Mouse (Mus musculus): ENCODE results near the gene Mettl6. TPM values are rescaled to one million over a fixed set of nuclear protein-coding genes. Genes with fewer than 3 reads are reported as not detected.

Gene Mettl6
- polyA plus RNA-seq, 1 experiment from 2014 or later, result 56.7 TPM

DNA sequence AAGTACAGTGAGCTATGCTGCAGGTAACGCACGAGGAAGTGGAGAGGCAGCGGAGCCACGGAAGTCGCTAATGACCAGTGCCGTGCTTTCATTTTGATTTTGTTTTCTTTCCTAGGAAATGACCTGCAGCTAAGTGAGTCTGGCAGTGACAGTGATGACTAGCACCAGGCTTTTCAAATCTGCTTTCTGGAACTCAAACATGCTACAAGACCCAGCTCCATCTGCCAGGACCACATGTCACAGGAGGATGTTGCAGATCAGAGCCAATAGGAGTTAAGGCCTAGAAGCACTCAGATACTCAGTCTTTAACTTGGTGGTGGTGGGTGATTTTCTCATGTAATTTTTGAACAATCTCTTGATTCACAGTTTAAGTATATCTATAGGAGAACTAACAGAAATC, 11.6 kb upstream of the Mettl6 start:
- H3K27ac ChIP-seq, result no peak overlapping the region
- ATAC-seq (ENCODE audit: insufficient read depth, low FRiP score, low read depth), result no peak
- peaks cover 69% of the 10 kb centered on the region for H3K36me3 ChIP-seq
- WGBS, result 94% methylated on average over 6 of the region's 6 CpGs
- H3K4me3 ChIP-seq (replicated peaks), result no peak overlapping the region
- H3K4me2 ChIP-seq, result no peak overlapping the region
- no peaks in the 10 kb centered on the region for H3K4me1 ChIP-seq
- H3K9me3 ChIP-seq, result no peaks in the 10 kb centered on the region
- H3K9ac ChIP-seq, result no peak overlapping the region
- H3K27me3 ChIP-seq (replicated peaks), result no peaks in the 10 kb centered on the region

DNA sequence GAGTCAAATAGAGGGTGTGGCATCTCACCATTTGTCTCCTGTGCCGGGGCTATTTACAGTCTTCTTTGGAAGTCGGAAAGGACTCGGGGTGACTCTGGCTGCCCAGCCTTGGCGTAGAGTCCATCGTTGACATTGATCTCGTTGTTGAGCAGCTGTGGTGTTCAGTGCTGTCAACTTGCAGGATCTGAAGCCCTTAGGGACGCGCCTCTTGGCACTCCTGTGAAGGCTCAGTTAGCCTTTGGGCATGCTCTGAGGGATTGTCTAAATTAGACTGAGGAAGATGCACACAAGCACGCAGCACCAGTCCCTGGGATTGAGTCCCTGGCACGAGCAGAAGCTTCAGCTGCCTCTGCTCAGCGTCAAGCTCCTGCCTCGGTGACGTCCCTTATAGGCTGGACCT, 8.6 kb upstream of the Mettl6 start:
- H3K36me3 ChIP-seq, result peaks cover 77% of the 10 kb centered on the region
- H3K4me2 ChIP-seq, result no peak overlapping the region
- WGBS, result 83% methylated on average over 13 of the region's 13 CpGs
- no peak for ATAC-seq (ENCODE audit: insufficient read depth, low FRiP score, low read depth)
- no peak overlapping the region for H3K4me3 ChIP-seq (replicated peaks)
- no peak overlapping the region for H3K9ac ChIP-seq
- no peaks in the 10 kb centered on the region for H3K4me1 ChIP-seq
- no peaks in the 10 kb centered on the region for H3K9me3 ChIP-seq
- no peaks in the 10 kb centered on the region for H3K27me3 ChIP-seq (replicated peaks)
- no peak overlapping the region for H3K27ac ChIP-seq

DNA sequence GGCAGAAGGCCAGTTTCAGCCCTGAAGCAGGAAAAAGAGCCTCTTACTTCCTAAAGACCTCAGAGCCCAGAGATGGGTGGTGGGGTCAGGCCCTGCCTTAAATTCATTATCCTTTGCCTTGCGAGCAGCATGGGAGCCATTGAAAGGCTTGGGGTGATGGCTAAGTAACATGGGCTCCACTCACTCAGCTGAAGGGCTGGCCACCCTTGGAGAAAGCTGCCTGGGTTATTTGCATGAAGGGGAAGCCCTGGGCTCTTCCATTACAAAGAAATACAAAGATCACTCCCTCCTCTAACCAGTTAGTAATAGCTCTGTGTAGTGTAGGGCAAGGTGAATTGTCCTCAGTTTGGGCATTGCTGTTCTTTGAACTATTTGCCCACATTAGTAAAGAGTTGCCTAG, 4.7 kb upstream of the Mettl6 start:
- Histone ChIP-seq H3K9me3 (no peaks in the 10 kb centered on the region), H3K4me1 (peaks cover 10% of the 10 kb centered on the region), H3K4me3 (replicated peaks) (no peak overlapping the region), H3K27ac (no peak overlapping the region), H3K4me2 (no peak overlapping the region), H3K9ac (no peak overlapping the region), H3K36me3 (peaks cover 49% of the 10 kb centered on the region), H3K27me3 (replicated peaks) (no peaks in the 10 kb centered on the region)
- whole genome bisulfite sequencing, result 78% methylated on average over 1 of the region's 1 CpGs
- ATAC-seq (ENCODE audit: insufficient read depth, low FRiP score, low read depth), result no peak

DNA sequence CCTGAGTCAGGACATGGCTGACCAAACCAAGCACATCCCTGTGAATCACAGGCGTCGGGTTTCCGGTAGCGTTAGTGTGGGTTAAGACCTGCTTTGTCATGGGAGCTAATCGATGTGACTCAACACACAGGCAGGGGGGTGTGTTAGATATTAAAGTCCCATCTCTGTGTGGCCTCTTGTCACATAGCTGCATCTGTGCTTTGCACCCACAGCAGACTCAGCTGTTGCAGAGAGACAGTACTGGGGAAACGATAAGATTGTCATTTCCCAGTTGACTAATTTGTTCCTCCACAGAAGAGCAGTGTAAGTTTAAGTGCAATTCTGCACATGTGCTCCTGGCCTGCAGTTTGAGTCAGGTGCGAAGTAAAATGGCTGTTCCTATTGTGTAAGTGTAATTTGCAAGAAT, 1.4 kb upstream of the Mettl6 start:
- no peaks in the 10 kb centered on the region for H3K27me3 ChIP-seq (replicated peaks)
- H3K36me3 ChIP-seq, result peaks cover 26% of the 10 kb centered on the region
- H3K4me2 ChIP-seq, result peak overlapping the region; percentile 81
- 31% methylated on average over 7 of the region's 7 CpGs for WGBS
- peak overlapping the region; percentile 88; the same call in 1 of the 2 replicates for H3K9ac ChIP-seq
- ATAC-seq (ENCODE audit: insufficient read depth, low FRiP score, low read depth), result peak; percentile 67; the same call in 1 of the 2 replicates
- H3K4me1 ChIP-seq, result peaks cover 16% of the 10 kb centered on the region
- no peaks in the 10 kb centered on the region for H3K9me3 ChIP-seq
- peak overlapping the region; percentile 93 for H3K4me3 ChIP-seq (replicated peaks)
- H3K27ac ChIP-seq, result no peak overlapping the region; the same call in 1 of the 2 replicates

GRCm38 (mm10) chr14:31495538-31495937, 698 bp upstream of the Mettl6 start:
- Histone ChIP-seq H3K9ac (peak overlapping the region; percentile 88), H3K27me3 (replicated peaks) (no peaks in the 10 kb centered on the region), H3K4me3 (replicated peaks) (peak overlapping the region; percentile 93), H3K4me1 (peaks cover 16% of the 10 kb centered on the region), H3K27ac (peak overlapping the region; percentile 92), H3K36me3 (peaks cover 24% of the 10 kb centered on the region), H3K4me2 (peak overlapping the region; percentile 81), H3K9me3 (no peaks in the 10 kb centered on the region)
- WGBS, result 2% methylated on average over 8 of the region's 8 CpGs
- no peak for ATAC-seq (ENCODE audit: insufficient read depth, low FRiP score, low read depth)

DNA sequence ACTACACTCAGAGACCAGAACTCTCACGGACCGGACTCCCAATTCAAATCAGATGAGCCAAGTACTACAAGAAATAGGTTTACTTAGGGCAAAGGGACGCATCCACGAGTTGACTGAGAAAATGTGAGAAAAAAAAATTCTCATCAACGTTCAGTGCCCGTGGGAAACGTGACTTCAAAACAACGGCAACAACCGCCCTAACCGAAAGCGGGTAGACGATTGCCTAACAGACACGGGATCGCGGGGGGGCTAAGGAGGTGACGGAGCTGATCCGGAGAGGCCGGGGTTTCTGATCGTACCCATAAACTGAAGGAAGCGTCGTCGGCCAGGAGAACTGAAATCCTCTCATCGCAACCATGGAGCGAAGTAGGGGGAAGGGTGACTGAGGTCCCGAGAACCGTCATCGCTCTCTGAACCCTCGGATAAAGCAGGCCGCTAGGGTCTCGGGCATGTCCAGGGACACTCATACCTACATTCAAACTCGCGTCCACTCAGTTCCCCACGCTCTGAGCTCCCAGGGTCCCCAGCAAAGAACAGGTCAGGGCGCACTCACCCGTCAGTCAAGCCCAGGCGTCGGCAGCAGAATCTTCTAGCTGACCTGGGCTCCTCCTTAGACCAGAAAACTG, 378 bp downstream of the Mettl6 start, which contains the start of gene Eaf1:
Gene Eaf1 (plus strand): TSS at position 51 of the 626 bp plus-strand sequence.
- Histone ChIP-seq H3K9ac (peak within 1 kb of the TSS; percentile 88), H3K27me3 (replicated peaks) (no peaks in the 10 kb centered on the region), H3K4me3 (replicated peaks) (peak within 1 kb of the TSS; percentile 93), H3K4me2 (peak within 1 kb of the TSS; percentile 81), H3K4me1 (peaks cover 16% of the 10 kb centered on the region), H3K9me3 (no peaks in the 10 kb centered on the region), H3K36me3 (peaks cover 19% of the 10 kb centered on the region), H3K27ac (peak within 1 kb of the TSS; percentile 92)
- peak; percentile 48; the same call in 1 of the 2 replicates for ATAC-seq (ENCODE audit: insufficient read depth, low FRiP score, low read depth)
- WGBS, result under 1% methylated on average over 37 of the region's 37 CpGs

- H3K27me3 ChIP-seq (replicated peaks), result no peaks in the 10 kb centered on the region
- 31% methylated on average over 9 of the region's 9 CpGs for WGBS
- H3K4me1 ChIP-seq, result peaks cover 16% of the 10 kb centered on the region
- peak overlapping the region; percentile 81 for H3K4me2 ChIP-seq
- H3K9ac ChIP-seq, result peak overlapping the region; percentile 88
- H3K36me3 ChIP-seq, result peaks cover 23% of the 10 kb centered on the region
- peak overlapping the region; percentile 93 for H3K4me3 ChIP-seq (replicated peaks)
- no peak for ATAC-seq (ENCODE audit: insufficient read depth, low FRiP score, low read depth)
- no peaks in the 10 kb centered on the region for H3K9me3 ChIP-seq
- H3K27ac ChIP-seq, result no peak overlapping the region
Observed at GRCm38 (mm10) chr14:31493901-31494300, 939 bp downstream of the Mettl6 start.

DNA sequence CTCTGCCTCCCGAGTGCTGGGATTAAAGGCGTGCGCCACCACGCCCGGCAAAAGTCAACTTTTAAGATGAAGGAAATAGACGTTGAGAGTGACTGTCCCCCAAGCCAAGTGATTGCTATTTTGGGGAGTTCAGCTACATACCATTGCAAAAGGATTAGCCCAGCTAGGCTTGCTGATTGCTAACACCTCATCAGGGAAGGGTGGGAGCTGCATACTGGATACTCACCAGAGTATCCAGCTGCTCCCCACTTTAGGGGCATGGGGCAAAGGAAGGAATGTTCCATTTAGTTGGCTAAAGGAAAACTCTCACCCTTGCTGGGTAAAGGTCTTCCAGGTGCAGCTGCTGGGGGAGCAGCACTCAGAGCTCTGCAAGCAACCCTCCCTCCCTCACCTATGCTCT, 6.8 kb downstream of the Mettl6 start:
- H3K9ac ChIP-seq, result no peak overlapping the region
- no peaks in the 10 kb centered on the region for H3K27me3 ChIP-seq (replicated peaks)
- no peaks in the 10 kb centered on the region for H3K9me3 ChIP-seq
- ATAC-seq (ENCODE audit: insufficient read depth, low FRiP score, low read depth), result no peak
- no peak overlapping the region for H3K27ac ChIP-seq
- H3K36me3 ChIP-seq, result peaks cover 57% of the 10 kb centered on the region
- H3K4me2 ChIP-seq, result no peak overlapping the region
- no peak overlapping the region for H3K4me3 ChIP-seq (replicated peaks)
- no peaks in the 10 kb centered on the region for H3K4me1 ChIP-seq
- 94% methylated on average over 6 of the region's 6 CpGs for WGBS

DNA sequence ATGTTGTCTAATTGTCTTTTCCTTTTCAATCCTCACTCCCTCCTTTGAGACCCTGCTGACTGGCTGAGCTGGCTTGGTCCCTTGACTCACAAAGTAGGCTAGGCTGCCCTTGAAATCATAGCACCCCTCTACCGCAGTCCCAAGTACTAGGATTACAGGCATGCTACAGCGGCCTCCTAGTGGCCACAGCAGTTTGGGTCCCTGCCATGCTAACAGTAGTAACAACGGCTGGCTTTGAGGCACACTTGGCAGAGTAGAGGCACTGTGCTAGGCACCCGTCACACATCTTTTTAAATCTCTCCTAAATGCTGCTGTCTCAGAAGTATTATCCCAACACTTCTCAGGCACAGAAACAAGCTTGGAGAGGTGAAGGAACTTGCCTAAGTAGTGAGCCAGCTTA, 8.4 kb downstream of the Mettl6 start:
- 78% methylated on average over 4 of the region's 4 CpGs for WGBS
- Histone ChIP-seq H3K27me3 (replicated peaks) (no peaks in the 10 kb centered on the region), H3K36me3 (peaks cover 69% of the 10 kb centered on the region), H3K4me3 (replicated peaks) (no peak overlapping the region), H3K27ac (no peak overlapping the region), H3K4me1 (no peaks in the 10 kb centered on the region), H3K9ac (no peak overlapping the region), H3K4me2 (no peak overlapping the region), H3K9me3 (no peaks in the 10 kb centered on the region)
- ATAC-seq (ENCODE audit: insufficient read depth, low FRiP score, low read depth), result no peak

DNA sequence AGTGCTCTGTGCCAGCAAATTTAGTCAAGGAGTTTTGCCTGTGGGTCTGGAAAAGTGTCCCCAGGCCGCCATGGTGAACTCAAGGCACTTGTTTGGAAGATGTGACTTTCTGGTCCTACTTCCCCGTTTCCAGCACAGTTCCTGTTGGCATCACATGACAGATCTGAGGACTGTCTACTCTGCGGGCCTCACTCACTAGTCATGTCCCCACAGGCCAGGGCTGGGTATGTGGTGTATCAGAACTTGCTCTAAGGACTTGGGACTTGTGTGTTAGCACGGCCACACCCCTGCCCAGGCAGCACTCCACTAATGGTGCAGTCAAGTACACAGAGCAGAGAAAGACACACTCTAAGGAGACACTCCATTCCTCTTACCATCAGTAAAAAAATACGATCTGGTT, 12.4 kb downstream of the Mettl6 start:
- Histone ChIP-seq H3K27ac (no peak overlapping the region), H3K27me3 (replicated peaks) (no peaks in the 10 kb centered on the region), H3K4me3 (replicated peaks) (no peak overlapping the region), H3K9ac (no peak overlapping the region), H3K36me3 (peaks cover 72% of the 10 kb centered on the region), H3K4me2 (no peak overlapping the region), H3K4me1 (no peaks in the 10 kb centered on the region), H3K9me3 (no peaks in the 10 kb centered on the region)
- WGBS, result 88% methylated on average over 5 of the region's 5 CpGs
- ATAC-seq (ENCODE audit: insufficient read depth, low FRiP score, low read depth), result no peak

GRCm38 (mm10) chr14:31473297-31473696, 21.5 kb downstream of the Mettl6 start:
- no peak overlapping the region for H3K4me3 ChIP-seq (replicated peaks)
- H3K9ac ChIP-seq, result no peak overlapping the region
- H3K36me3 ChIP-seq, result peaks cover 3% of the 10 kb centered on the region; the same call in 1 of the 2 replicates
- H3K4me2 ChIP-seq, result no peak overlapping the region
- H3K27ac ChIP-seq, result no peak overlapping the region
- WGBS, result 77% methylated on average over 2 of the region's 2 CpGs
- H3K4me1 ChIP-seq, result no peaks in the 10 kb centered on the region
- H3K9me3 ChIP-seq, result no peaks in the 10 kb centered on the region
- no peak for ATAC-seq (ENCODE audit: insufficient read depth, low FRiP score, low read depth)
- no peaks in the 10 kb centered on the region for H3K27me3 ChIP-seq (replicated peaks)

- Histone ChIP-seq H3K27me3 (replicated peaks) (no peaks in the 10 kb centered on the region), H3K4me1 (no peaks in the 10 kb centered on the region), H3K9me3 (no peaks in the 10 kb centered on the region), H3K36me3 (no peaks in the 10 kb centered on the region), H3K4me3 (replicated peaks) (no peak overlapping the region), H3K9ac (no peak overlapping the region), H3K4me2 (no peak overlapping the region), H3K27ac (no peak overlapping the region)
- no peak for ATAC-seq (ENCODE audit: insufficient read depth, low FRiP score, low read depth)
- 3% methylated on average over 5 of the region's 5 CpGs for WGBS
Observed at GRCm38 (mm10) chr14:31472451-31473061, 22.3 kb downstream of the Mettl6 start.
